13 mouse cellular contexts compared by ENCODE assay signal in genomic region chr17:81729891-81730290, GRCm38 (mm10).
"Had no signal": no experiment of that assay in that cellular context is flagged by ENCODE, and none has a peak within 500 bp of the region (broad histone marks: within the 10 kb centered on the region; RNA-seq: fewer than 3 reads in every experiment).

No protein-coding gene starts in this region.

- H3K9ac ChIP-seq: liver, embryonic 13.5 days had no signal

- H3K27me3 ChIP-seq: liver, embryonic 13.5 days had no signal

- H3K27ac ChIP-seq: left cerebral cortex, adult 2 months; liver, embryonic 13.5 days had no signal

- H3K4me3 ChIP-seq: left cerebral cortex, adult 2 months; liver, embryonic 13.5 days had no signal

- H3K4me2 ChIP-seq: liver, embryonic 13.5 days; midbrain, embryonic 11.5 days had no signal

- H3K36me3 ChIP-seq: liver, embryonic 13.5 days had no signal

- H3K4me1 ChIP-seq: liver, embryonic 13.5 days had no signal

- DNase-seq: kidney, postnatal 14 days; kidney, postnatal 4 days; layer of hippocampus, adult 9-11 months; layer of hippocampus, postnatal 36 days; liver, embryonic 13.5 days; lung, adult 2 months; lung, postnatal 14 days; lung, postnatal 4 days; midbrain, embryonic 14.5 days; thymus, adult 18-20 months; thymus, postnatal 36 days had no signal

- H3K9me3 ChIP-seq: liver, embryonic 13.5 days had no signal
